Mouse (Mus musculus) brain, adult 10 weeks (tissue): ENCODE measurements around the gene Gm21317. TPM values are rescaled to one million over a fixed set of nuclear protein-coding genes. Genes with fewer than 3 reads are reported as not detected.

Experiments
- polyA plus RNA-seq: library from polyadenylated mRNA; stranded (reverse); fragments of 350-450 nt; fragmentation: Illumina TruSeq; extraction: RNeasy Lipid Tissue Mini Kit (QIAGEN cat#74804); gene quantifications from one replicate; pipeline ENCODE4 v1.2.3, GENCODE M21; 2015; ENCODE audit warnings: low read depth, low replicate concordance

The Gm21317 gene
- polyA plus RNA-seq: not detected

GRCm38 (mm10) chrY:82224927-82225326 lies at the start of gene Gm21317:
Gm21317 (plus strand) TSS chrY:82225227.

